Mouse (Mus musculus): ENCODE data around the gene Gm28845. TPM values are rescaled to one million over a fixed set of nuclear protein-coding genes. Genes with fewer than 3 reads are reported as not detected.

The Gm28845 gene
- polyA plus RNA-seq (2015; fragmentation: Nextera tagmentation; extraction: Ambion mirVana): not detected in 2 replicates

DNA sequence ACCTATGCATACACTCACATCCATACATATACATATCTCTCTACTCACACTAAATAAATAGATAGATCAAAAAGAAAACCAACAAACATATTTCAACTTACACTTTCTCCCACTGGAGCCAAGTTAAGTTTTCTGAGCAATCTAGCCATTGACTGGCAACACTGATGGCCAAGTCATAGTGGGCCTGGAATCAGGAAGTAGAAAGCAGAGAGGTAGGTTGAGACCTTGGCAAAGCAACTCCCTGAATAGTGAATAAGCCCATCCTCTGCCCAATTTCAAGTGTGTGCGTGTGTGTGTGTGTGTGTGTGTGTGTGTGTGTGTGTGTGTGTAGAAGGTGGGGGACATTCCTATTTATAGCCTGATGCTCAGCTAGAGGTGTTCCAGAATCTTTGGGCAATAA is at the start of gene Gm28845:
Gm28845 (minus strand) TSS at position 121 of the 400 bp plus-strand sequence.
- Histone ChIP-seq H3K9ac (no peak within 1 kb of the TSS), H3K4me2 (no peak within 1 kb of the TSS), H3K27me3 (no peaks in the 10 kb centered on the region), H3K4me1 (replicated peaks) (no peaks in the 10 kb centered on the region), H3K27ac (no peak within 1 kb of the TSS), H3K9me3 (replicated peaks) (no peaks in the 10 kb centered on the region), H3K36me3 (no peaks in the 10 kb centered on the region), H3K4me3 (no peak within 1 kb of the TSS)
- WGBS: 79% methylated on average over 1 of the region's 1 CpGs
- no peak for ATAC-seq (replicated peaks; ENCODE audit: insufficient number of reproducible peaks, insufficient read depth, low FRiP score, low read depth)

DNA sequence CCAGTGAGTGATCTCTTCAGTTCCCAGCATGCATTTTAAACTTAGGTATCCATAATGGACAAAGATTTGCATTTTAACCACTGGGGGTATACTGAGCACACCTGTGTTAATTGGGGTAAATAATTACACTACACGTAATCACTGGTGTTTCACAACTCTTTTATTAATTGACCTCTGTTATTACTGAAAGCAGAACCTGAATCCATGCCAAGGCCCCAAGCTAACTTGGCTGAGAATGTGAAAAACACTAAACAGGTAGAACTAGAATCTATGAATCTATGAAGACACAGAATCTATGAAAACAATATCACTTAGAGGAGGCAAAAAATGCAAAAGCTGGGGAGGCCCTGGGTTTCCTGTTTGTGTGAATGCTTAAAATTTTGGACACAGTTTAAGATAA is 48.1 kb upstream of the Gm28845 start:
- no peak overlapping the region for H3K9ac ChIP-seq
- no peaks in the 10 kb centered on the region for H3K4me1 ChIP-seq (replicated peaks)
- WGBS: 91% methylated on average over 1 of the region's 1 CpGs
- peaks cover 73% of the 10 kb centered on the region for H3K36me3 ChIP-seq
- H3K4me3 ChIP-seq: no peak overlapping the region
- no peaks in the 10 kb centered on the region for H3K9me3 ChIP-seq (replicated peaks)
- H3K27me3 ChIP-seq: no peaks in the 10 kb centered on the region
- no peak overlapping the region for H3K4me2 ChIP-seq
- ATAC-seq (replicated peaks; ENCODE audit: insufficient number of reproducible peaks, insufficient read depth, low FRiP score, low read depth): no peak
- no peak overlapping the region for H3K27ac ChIP-seq

DNA sequence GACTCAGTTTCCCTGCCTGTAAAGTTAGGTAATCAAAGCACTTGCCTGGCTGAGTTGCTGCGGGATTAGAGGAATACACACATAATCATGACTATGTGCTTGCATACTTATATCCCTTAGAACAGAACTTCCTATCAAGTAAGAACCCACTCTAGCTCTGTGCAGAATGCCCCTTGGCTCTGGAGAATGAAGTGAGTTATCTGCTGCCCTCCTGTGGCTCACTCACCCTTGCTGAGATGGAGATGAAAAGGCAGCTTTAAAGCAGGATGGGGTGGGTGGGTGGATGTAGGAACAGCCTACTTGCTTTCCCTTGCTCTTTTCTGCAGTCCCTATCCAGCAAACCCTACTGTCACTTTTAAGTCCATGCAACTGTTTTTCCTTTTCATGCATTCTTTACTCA is 42.9 kb upstream of the Gm28845 start:
- WGBS: 100% methylated on average over 1 of the region's 1 CpGs
- peaks cover 78% of the 10 kb centered on the region for H3K36me3 ChIP-seq
- no peak overlapping the region for H3K27ac ChIP-seq
- H3K4me1 ChIP-seq (replicated peaks): no peaks in the 10 kb centered on the region
- no peaks in the 10 kb centered on the region for H3K9me3 ChIP-seq (replicated peaks)
- no peak overlapping the region for H3K4me3 ChIP-seq
- H3K27me3 ChIP-seq: no peaks in the 10 kb centered on the region
- H3K4me2 ChIP-seq: no peak overlapping the region
- ATAC-seq (replicated peaks; ENCODE audit: insufficient number of reproducible peaks, insufficient read depth, low FRiP score, low read depth): no peak
- H3K9ac ChIP-seq: no peak overlapping the region

DNA sequence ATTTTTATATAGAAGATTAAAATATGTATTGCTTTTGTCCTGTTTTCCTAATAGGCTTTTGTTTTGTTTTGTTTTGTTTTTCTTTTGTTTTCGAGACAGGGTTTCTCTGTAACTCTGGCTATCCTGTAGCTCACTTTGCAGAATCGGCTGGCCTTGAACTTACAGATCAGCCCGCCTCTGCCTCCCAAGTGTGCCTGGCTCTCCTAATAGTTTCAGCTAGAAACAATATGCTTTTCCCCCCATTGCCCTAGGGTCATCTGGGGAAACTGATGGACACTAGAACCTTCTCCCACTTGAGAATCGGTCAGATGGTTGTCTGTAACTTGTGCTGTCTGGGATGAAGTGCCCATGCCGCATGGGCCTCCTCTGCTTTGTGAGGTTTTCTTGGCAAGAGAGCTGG is 36.8 kb upstream of the Gm28845 start:
- Histone ChIP-seq H3K4me1 (replicated peaks) (no peaks in the 10 kb centered on the region), H3K4me2 (no peak overlapping the region), H3K36me3 (peaks cover 30% of the 10 kb centered on the region), H3K9me3 (replicated peaks) (no peaks in the 10 kb centered on the region), H3K27ac (no peak overlapping the region), H3K4me3 (no peak overlapping the region), H3K27me3 (no peaks in the 10 kb centered on the region), H3K9ac (no peak overlapping the region)
- ATAC-seq (replicated peaks; ENCODE audit: insufficient number of reproducible peaks, insufficient read depth, low FRiP score, low read depth): no peak
- WGBS: 79% methylated on average over 5 of the region's 5 CpGs

DNA sequence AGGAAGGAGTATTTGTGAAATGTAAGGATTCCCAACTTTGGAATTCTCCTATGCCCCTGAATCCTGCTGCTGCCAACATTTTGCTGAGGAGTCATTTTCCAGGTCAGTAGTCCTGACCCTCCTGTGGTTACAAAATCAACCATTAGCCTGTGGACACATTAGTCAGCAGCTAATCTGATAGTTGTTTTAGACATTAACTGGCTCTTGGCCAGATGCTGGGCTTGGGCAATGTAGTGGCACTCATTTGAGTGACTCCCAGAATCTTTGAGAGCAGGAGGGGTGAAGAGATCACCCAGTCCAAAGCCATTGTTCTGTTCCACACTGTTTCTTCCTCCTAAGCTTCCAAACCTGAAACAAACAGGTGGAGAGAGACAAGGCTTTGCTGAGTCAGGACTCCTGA is 35.5 kb upstream of the Gm28845 start:
- H3K27ac ChIP-seq: no peak overlapping the region
- no peaks in the 10 kb centered on the region for H3K9me3 ChIP-seq (replicated peaks)
- H3K4me2 ChIP-seq: no peak overlapping the region
- peaks cover 18% of the 10 kb centered on the region for H3K36me3 ChIP-seq
- no peaks in the 10 kb centered on the region for H3K4me1 ChIP-seq (replicated peaks)
- no peaks in the 10 kb centered on the region for H3K27me3 ChIP-seq
- no peak overlapping the region for H3K4me3 ChIP-seq
- no peak for ATAC-seq (replicated peaks; ENCODE audit: insufficient number of reproducible peaks, insufficient read depth, low FRiP score, low read depth)
- no peak overlapping the region for H3K9ac ChIP-seq

DNA sequence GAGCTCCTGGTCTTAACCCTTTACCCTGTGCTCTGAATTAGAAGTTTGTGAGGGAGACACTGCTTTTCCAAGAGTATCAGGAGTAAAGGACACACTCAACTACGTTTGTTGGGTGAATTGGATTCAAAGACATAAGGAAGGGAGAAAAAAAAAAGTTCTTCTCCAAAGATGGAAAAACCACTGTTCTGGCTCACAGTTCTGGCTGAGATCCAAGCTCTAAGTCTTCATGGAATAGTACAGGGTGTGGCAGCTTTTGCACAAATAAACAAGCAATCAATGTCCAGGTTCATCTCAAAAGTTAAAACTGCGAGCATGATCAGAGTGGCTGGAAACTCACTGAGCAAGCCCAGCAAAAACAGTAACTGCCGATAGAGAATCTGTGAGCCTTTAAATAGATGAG is 28.6 kb upstream of the Gm28845 start:
- no peak for ATAC-seq (replicated peaks; ENCODE audit: insufficient number of reproducible peaks, insufficient read depth, low FRiP score, low read depth)

DNA sequence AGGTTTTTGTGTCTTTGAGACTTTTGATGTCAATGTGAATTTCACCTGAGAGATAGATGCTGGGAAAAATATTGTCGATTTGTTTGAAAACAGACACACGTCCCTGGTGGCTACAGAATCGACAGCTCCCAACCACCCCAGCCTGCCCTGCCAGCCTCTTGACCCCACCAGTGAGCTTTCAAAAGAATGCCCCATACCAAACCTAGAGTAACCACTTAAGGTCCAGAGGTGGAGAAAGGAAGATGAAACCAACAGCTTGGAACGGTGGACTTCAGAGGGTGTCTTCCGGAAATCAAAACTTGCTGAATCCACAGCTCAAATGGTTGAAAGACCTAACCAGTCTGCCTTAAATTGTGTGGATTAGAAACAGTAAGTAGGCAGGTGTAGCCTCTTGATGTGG is 28.0 kb upstream of the Gm28845 start:
- H3K36me3 ChIP-seq: no peaks in the 10 kb centered on the region
- H3K9ac ChIP-seq: no peak overlapping the region
- H3K27me3 ChIP-seq: no peaks in the 10 kb centered on the region
- no peaks in the 10 kb centered on the region for H3K4me1 ChIP-seq (replicated peaks)
- H3K9me3 ChIP-seq (replicated peaks): no peaks in the 10 kb centered on the region
- no peak overlapping the region for H3K4me2 ChIP-seq
- H3K4me3 ChIP-seq: no peak overlapping the region
- 80% methylated on average over 5 of the region's 5 CpGs for WGBS
- no peak for ATAC-seq (replicated peaks; ENCODE audit: insufficient number of reproducible peaks, insufficient read depth, low FRiP score, low read depth)
- H3K27ac ChIP-seq: no peak overlapping the region

More for the DNA sequence above, 28.6 kb upstream of the Gm28845 start:
- H3K9me3 ChIP-seq (replicated peaks): no peaks in the 10 kb centered on the region
- no peak overlapping the region for H3K4me2 ChIP-seq
- no peak overlapping the region for H3K9ac ChIP-seq
- no peaks in the 10 kb centered on the region for H3K36me3 ChIP-seq
- no peaks in the 10 kb centered on the region for H3K4me1 ChIP-seq (replicated peaks)
- no peak overlapping the region for H3K27ac ChIP-seq
- no peak overlapping the region for H3K4me3 ChIP-seq
- no peaks in the 10 kb centered on the region for H3K27me3 ChIP-seq
- 72% methylated on average over 3 of the region's 3 CpGs for WGBS

DNA sequence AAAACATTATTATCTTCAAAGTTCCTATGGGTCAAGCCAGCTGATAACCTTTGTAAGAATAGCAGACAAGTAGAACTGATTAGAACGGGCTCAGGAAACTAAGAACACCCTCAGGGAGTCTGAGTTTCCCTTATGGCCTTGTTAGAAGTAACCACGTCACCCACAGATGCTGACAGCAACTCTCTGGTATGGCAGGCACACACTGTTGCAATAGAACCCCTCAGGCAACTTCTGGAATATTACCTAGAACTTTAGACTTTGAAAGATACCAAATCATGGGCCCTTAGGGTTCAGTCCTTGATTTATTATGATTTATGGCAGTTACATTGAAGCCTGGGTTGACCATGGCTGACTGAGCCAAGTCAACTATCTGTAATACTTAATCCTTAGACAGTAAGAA is 27.2 kb upstream of the Gm28845 start:
- WGBS: 33% methylated on average over 2 of the region's 2 CpGs
- no peak overlapping the region for H3K4me3 ChIP-seq

DNA sequence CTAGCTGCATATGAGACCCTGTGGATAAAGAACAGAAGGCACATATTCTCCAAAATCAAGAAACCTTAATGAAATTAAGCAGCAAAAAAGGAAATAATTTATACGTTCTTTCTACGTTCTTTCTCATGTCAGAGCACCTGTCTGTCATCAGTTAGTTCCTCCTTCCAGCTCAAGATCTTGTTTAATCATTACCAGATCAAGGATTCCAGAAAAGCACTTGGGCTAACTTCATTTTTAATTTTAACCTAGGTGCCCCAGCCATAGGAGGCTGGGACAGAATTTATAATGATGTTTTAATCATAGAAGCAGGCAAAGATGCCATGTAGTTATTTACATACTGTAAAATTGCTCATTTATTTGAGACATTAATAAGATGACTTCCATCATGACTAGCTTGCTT is 25.4 kb upstream of the Gm28845 start:
- Histone ChIP-seq H3K27ac (no peak overlapping the region), H3K4me3 (no peak overlapping the region), H3K36me3 (no peaks in the 10 kb centered on the region), H3K4me1 (replicated peaks) (no peaks in the 10 kb centered on the region), H3K27me3 (no peaks in the 10 kb centered on the region), H3K9ac (no peak overlapping the region), H3K4me2 (no peak overlapping the region), H3K9me3 (replicated peaks) (no peaks in the 10 kb centered on the region)
- ATAC-seq (replicated peaks; ENCODE audit: insufficient number of reproducible peaks, insufficient read depth, low FRiP score, low read depth): no peak
- WGBS: 88% methylated on average over 2 of the region's 2 CpGs

More for the DNA sequence above, 27.2 kb upstream of the Gm28845 start:
- Histone ChIP-seq H3K27ac (no peak overlapping the region), H3K36me3 (no peaks in the 10 kb centered on the region), H3K9ac (no peak overlapping the region), H3K9me3 (replicated peaks) (no peaks in the 10 kb centered on the region), H3K4me1 (replicated peaks) (no peaks in the 10 kb centered on the region), H3K27me3 (no peaks in the 10 kb centered on the region), H3K4me2 (no peak overlapping the region)
- ATAC-seq (replicated peaks; ENCODE audit: insufficient number of reproducible peaks, insufficient read depth, low FRiP score, low read depth): no peak

DNA sequence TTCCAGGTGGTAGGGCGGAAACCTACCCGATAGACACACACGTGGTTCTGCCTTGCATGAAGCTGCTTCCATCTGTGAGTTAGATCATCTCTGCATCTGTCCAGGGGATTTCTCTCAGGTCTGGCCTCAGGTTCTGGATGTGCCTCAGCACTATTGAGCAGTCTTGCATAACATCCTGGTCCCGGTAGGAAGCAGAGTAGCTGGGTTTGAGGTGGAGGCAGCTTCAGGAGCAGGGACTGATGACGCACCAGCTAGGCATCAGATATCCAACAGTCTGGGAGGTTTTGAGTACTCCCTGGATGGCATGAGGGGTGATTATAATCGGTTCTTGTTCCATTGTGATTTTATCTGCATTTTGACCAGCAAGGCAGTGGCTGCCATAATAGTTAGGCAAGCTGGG is 18.2 kb upstream of the Gm28845 start:
- H3K4me1 ChIP-seq (replicated peaks): no peaks in the 10 kb centered on the region
- no peak overlapping the region for H3K4me2 ChIP-seq
- H3K9me3 ChIP-seq (replicated peaks): no peaks in the 10 kb centered on the region
- ATAC-seq (replicated peaks; ENCODE audit: insufficient number of reproducible peaks, insufficient read depth, low FRiP score, low read depth): no peak
- H3K27ac ChIP-seq: no peak overlapping the region
- no peaks in the 10 kb centered on the region for H3K27me3 ChIP-seq
- no peaks in the 10 kb centered on the region for H3K36me3 ChIP-seq
- H3K9ac ChIP-seq: no peak overlapping the region
- H3K4me3 ChIP-seq: no peak overlapping the region
- WGBS: 78% methylated on average over 6 of the region's 6 CpGs

DNA sequence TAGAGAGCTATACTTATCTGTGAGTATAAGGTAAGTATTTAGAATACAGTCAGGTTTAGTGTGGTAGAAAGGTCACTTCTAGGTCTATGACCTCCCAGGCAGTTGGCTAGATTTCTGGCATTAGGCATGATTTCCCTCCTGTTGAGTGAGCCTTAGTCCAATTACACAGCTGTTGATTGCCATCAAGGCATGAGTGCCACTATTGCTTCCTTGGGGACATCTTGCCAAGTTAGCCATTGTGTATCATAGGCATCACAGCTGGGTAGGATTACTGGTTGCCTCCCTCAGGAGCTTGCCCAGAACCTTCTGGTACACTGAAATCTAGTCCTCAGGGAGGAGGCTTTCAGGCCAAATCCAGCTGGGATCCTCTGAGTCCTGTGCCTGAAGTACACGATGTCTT is 13.5 kb upstream of the Gm28845 start:
- H3K27me3 ChIP-seq: no peaks in the 10 kb centered on the region
- no peaks in the 10 kb centered on the region for H3K9me3 ChIP-seq (replicated peaks)
- no peak for ATAC-seq (replicated peaks; ENCODE audit: insufficient number of reproducible peaks, insufficient read depth, low FRiP score, low read depth)
- H3K36me3 ChIP-seq: no peaks in the 10 kb centered on the region
- no peak overlapping the region for H3K4me3 ChIP-seq
- WGBS: 74% methylated on average over 1 of the region's 1 CpGs
- no peak overlapping the region for H3K9ac ChIP-seq
- no peaks in the 10 kb centered on the region for H3K4me1 ChIP-seq (replicated peaks)
- H3K27ac ChIP-seq: no peak overlapping the region
- no peak overlapping the region for H3K4me2 ChIP-seq

DNA sequence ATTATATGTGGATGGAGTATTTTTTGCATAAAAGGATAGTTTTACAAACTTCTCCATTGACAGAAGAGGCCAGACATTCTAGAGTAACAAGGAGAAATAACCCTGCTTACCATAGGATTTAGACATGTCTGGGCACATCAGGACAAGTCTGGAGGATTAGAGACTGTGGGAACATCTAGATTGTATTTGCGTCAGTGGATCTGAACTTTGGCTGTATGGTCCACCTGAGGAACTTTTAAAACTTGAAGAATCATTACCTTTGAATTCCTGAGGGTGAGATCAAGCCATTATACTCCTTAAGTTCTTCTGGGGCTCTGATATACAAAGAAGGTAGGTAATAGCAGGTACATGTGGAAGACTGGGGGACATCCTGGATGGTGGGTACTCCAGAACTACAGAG is 12.3 kb upstream of the Gm28845 start:
- no peak overlapping the region for H3K4me2 ChIP-seq
- ATAC-seq (replicated peaks; ENCODE audit: insufficient number of reproducible peaks, insufficient read depth, low FRiP score, low read depth): no peak
- H3K4me3 ChIP-seq: no peak overlapping the region
- H3K9ac ChIP-seq: no peak overlapping the region
- no peaks in the 10 kb centered on the region for H3K36me3 ChIP-seq
- no peaks in the 10 kb centered on the region for H3K9me3 ChIP-seq (replicated peaks)
- no peaks in the 10 kb centered on the region for H3K27me3 ChIP-seq
- no peak overlapping the region for H3K27ac ChIP-seq
- no peaks in the 10 kb centered on the region for H3K4me1 ChIP-seq (replicated peaks)
- WGBS: 80% methylated on average over 1 of the region's 1 CpGs

All from heart, embryonic 15.5 days (tissue).